Mouse (Mus musculus) lung, postnatal 10 days (tissue): ENCODE measurements around the gene Atrnl1.

Experiments used
- DNase-seq: peaks from one replicate; pipeline ENCODE4 v3.0.0; 2021

Gene Atrnl1

GRCm38 (mm10) chr19:58084826-58085225 lies 474.0 kb downstream of the Atrnl1 start:
- no peak for DNase-seq

GRCm38 (mm10) chr19:58086734-58087133 lies 475.9 kb downstream of the Atrnl1 start:
- no peak for DNase-seq

DNA sequence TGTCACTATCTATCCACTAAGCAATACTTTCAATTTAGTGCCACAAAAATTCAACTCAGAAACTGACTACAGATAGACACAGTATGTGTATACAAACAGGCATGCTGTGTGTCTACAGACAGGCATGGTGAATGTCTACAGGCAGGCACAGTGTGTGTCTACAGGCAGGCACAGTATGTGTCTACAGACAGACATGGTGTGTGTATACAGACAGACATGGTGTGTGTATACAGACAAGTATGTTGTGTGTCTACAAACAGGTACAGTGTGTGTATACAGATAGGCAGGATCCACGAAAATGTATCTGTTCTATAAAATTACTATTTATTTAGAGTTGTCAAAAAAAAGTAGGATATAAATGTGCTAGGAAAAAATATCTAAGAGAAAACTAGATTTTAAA lies 477.1 kb downstream of the Atrnl1 start:
- DNase-seq = no peak

DNA sequence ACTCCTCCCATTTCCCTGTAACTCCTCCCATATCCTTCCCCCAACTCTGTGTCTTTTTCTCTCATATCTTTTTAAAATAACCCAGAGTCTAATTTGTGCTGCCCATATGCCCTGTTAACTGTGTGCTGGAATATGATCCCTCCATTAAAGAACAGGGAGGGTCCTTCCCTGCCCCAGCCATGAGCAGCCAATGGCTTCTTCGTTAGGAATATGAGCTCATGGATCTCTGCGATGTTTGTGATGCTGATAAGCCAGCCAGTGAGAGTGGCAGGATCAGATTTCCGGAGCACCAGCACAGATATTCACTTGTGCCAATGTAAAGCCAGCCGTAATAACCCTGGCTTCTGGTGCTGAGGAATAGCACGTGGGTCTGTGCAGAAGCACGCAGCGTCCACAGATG lies 477.6 kb downstream of the Atrnl1 start:
- DNase-seq = no peak

DNA sequence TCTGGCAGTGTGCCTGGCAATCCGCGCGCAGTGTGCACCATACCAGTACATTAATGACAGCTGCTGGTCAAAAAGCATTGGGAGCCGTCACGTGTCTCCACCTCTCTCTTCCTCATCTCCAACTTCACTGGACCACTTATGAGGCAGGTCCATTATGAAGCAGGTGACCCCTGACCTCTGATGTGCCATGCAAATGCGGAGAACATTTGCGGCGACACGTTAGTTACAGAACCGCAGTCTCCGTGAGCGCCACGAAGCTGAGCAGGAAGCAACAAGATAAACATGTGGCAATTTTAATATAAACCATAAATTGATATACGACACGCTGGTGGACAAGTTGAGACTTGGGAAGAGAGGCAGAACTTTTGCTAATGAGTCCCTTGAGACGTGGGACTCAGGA lies 481.1 kb downstream of the Atrnl1 start:
- DNase-seq = no peak

DNA sequence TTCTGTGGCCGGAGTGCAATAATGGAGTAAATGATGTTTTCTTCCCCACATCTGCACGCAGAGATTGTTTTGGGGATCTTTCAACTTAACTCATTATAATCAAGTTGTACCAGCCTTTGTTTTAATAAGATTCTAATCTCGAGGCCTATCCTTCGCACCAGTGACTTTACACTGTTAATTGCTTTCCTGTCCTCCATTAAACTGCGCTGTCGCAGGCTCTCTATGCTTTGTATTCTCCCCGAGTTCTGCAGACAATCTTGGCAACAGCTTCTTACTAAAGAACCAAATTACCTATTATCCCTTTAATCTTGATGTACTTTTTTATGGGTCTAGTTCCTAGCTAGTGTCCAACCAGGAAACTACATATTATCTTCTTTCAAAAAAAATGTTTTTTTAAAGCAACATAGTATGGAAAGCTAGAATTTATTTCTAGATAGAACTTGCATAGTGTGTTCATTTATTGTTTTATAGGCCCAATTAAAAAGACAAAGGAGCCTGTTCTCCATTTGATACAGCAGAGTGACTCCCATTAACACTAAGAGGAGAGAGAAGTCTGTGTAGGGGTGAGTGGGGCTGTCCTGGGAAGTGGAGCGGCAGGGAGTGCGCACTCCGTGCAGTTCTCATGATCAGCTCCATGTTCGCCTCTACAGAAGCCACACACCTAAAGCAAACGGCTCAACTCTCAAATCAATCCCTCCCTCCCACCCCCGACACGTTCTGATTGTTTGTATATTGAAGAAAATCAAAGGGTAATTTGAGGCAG lies 484.1 kb downstream of the Atrnl1 start:
- no peak for DNase-seq

DNA sequence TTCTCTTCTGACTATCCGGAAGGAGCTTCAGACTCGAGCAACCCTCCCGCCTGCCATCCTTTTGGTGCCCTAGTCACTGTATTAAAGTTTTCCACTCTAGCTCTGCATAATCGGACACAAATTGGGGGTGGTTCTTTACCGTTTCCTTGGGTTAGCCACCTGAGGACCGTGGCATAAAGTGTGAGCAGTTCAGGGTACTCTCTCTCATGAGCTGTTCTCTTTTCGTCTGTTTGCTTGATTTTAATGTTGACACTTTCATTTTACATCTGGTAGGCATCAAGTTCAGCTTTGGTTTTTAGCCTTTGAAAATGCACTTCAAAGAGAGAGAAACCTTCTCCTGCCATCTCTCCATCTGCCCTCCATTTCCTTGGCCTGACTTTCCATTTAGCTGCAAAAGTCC lies 484.9 kb downstream of the Atrnl1 start:
- DNase-seq = no peak

GRCm38 (mm10) chr19:58097195-58097594 lies 486.4 kb downstream of the Atrnl1 start:
- no peak for DNase-seq

- DNase-seq = no peak
Measured at GRCm38 (mm10) chr19:58099539-58099938, 488.7 kb downstream of the Atrnl1 start.

DNA sequence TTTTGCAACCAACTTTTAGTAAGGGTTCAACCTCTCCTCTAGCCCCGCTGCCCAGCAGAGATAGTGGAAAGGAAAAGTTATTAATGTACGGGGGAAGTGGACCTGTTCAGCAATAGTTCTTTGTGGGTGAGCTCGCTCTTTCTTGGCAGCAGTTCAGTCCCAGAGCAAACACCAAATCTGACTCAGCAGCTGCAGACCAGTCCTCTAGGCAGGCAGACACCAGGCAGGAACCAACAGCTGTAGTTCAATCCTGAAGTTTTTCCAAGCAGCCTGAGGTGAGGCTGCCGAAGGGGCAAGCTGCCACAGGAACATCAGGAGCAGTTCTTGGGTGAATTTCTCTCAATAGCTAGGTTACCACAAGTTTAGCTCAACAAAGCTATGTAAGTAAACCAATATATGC lies 489.5 kb downstream of the Atrnl1 start:
- no peak for DNase-seq

DNA sequence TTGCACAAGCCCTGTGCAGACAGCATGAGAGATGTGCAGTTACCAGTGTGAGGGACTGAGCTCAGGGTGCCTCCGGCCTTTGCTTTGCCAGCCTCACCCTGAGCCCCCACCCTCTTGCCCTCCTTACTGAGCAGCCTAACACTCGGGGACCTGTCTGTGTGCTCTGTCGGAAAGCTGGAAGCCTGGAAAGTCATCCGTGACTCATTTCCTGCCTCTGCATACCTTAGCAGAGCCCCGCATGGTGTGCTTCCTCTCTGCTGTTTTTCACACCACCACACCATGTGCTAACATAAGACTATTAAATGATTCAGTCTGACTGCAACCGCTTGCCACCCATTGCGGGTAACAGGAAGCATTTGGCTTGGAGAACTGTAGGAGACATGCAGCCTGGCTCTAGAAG lies 493.7 kb downstream of the Atrnl1 start:
- no peak for DNase-seq

- no peak for DNase-seq
Measured at GRCm38 (mm10) chr19:58107632-58108031, 496.8 kb downstream of the Atrnl1 start.

- DNase-seq = no peak
Measured at GRCm38 (mm10) chr19:58110491-58110890, 499.7 kb downstream of the Atrnl1 start.

DNA sequence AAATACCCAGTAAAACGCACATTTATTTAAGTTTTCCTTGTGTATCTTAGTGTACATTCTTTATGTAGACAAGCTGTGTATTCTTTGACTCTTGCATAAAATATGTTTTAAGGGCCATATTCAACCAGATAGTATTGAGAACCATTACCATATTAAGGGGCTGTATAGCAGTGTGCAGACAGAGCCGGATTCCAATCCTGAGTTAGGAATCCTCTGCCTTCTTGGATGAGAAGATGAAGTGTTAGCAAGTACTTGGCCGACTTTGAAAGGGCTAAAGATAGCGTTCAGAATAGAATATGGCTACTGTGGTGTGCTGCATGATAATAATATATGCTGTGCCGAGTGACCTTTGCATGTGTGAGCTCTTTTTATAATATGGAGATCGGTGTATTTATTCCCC lies 500.5 kb downstream of the Atrnl1 start:
- DNase-seq = no peak

GRCm38 (mm10) chr19:58112151-58112550 lies 501.3 kb downstream of the Atrnl1 start:
- DNase-seq = no peak

- DNase-seq = no peak
Measured at GRCm38 (mm10) chr19:58113092-58113731, 502.4 kb downstream of the Atrnl1 start.

GRCm38 (mm10) chr19:58117595-58117994 lies 506.8 kb downstream of the Atrnl1 start:
- no peak for DNase-seq

DNA sequence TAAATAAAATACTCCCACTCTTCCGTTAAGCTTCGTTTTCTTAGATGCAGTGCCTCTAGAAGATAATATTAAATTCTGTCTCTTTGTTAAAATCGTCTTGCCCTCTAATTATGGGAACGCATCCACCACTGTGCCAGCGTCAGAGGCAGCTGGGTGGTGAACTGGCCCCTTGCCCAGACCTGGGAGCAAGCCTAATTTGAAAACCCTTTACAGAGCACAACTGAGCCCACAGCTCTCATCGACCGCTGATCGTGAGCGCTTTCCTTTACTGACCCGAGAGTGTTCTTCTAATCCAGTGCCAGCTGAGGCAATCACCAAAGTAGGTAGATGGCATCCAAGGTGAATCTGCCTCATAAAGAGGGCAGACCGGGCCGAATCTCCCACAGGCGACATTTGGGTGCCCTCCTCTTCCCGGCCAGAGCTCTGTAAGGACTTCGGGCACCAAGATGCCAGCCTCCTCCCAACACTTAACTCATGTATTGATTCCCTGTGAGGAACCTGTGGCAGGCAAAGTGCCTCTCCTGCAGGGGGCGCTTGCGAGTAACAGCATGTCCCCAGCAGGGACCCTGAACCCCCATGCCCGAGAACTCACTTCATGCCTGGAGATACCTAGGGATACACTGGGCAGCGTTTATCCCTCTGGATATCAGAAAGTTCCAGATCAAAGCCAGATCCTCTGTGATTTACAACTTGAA lies 507.5 kb downstream of the Atrnl1 start:
- no peak for DNase-seq

- DNase-seq = no peak
Measured at GRCm38 (mm10) chr19:58118864-58119263, 508.0 kb downstream of the Atrnl1 start.

DNA sequence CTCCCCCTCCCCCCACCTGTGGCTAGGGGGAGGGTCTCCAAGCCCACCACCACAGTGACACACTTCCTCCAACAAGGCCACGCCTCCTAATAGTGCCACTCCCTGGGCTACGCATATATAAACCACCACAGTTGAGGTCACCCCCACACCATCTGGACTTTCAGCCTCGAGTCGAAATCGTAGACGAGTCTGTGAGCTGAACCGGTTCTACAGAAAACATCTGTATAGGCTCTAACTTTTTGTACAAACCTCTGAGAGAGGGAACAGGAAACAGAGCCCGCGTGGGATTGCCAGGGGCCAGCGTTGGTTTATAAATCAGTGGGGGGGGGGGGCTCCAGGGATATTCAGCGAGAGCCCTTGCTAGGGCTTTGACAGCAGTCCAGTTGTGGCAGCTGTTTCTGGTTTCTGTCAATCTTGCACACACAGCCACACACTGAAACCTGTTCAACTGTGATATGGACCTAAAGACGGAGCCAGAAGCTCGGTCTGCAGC lies 508.9 kb downstream of the Atrnl1 start:
- DNase-seq = no peak

DNA sequence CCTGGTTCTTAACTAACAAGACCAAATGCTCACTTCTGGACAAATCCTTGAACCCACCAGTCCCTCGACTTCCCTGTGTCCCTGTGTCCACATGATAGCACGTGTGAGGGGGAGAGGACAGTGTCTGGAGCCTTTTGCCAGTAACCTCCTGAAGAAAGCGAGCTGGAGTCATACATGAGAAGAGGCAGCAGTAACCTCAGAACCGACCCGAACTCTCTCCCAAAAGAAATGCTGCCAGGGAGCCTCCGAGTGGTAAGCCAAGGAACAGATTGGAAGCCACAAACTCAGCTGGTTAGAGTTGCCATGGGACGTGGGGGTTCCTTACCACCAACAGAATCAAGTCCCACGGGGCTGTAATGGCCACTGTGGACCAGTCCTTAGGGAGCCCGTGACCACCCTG lies 509.8 kb downstream of the Atrnl1 start:
- no peak for DNase-seq

DNA sequence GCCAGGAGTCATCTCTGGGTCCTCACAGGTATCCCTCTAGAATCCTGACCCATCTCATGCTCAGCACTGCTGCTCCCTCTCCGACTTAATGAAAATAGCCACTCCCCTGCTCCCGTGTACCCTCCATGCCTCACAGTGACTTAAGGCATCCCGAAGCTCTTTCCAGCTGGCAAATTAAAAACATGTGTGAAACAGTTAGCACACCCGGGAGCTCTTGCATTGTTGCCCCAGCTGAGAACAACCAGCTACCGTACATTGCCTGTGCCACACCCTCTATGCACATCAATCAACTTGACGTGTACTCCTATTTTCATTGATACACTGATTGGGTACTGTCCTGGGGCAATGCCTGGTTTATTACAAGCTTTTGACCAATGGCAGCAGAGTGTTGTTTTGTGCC lies 510.8 kb downstream of the Atrnl1 start:
- DNase-seq = no peak

GRCm38 (mm10) chr19:58123620-58124019 lies 512.8 kb downstream of the Atrnl1 start:
- no peak for DNase-seq

DNA sequence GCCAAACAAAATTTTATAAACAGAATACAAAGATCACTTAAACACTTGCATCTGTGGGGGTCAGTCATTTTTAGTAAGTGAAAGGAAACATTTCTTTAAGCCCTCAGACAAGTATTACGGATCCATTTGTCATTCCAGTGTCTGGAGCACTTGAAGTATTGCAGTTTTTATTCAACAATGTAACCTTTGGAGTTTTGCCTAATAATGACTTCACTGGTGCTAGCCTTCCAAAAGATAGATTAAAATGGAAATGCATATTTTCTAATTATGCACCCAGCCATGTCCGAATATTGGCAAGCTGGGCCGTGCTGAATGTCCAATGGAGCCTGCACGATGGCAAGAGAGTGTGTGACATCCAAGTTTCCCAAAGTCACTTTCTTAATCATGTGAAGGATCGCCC lies 513.7 kb downstream of the Atrnl1 start:
- no peak for DNase-seq
